Mouse (Mus musculus): ENCODE data around the gene Tmem114. TPM values are rescaled to one million over a fixed set of nuclear protein-coding genes. Genes with fewer than 3 reads are reported as not detected.

Gene Tmem114
- not detected for total RNA-seq (2021)

DNA sequence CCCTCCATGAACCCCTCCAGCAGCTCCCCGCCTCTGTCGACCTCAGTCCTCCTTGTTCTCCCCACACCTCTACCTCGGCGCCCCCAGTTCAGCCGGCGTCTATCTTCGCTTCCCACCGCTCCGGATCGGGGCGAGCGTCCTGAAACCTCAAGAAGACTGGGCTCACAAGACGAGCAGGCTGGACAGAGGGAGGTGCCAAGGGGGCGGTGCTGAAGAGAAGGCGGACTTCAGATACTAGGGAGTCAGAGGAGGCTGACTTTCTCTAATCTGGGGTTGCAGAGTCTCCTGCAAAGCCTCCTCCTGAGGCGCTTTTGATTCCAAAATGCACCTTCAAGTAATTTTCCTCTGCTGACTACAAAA lies at the start of gene Tmem114:
TSS of gene Tmem114 (minus strand) at position 166 of the 360 bp plus-strand sequence.
- DNase-seq = peak; percentile 31

DNA sequence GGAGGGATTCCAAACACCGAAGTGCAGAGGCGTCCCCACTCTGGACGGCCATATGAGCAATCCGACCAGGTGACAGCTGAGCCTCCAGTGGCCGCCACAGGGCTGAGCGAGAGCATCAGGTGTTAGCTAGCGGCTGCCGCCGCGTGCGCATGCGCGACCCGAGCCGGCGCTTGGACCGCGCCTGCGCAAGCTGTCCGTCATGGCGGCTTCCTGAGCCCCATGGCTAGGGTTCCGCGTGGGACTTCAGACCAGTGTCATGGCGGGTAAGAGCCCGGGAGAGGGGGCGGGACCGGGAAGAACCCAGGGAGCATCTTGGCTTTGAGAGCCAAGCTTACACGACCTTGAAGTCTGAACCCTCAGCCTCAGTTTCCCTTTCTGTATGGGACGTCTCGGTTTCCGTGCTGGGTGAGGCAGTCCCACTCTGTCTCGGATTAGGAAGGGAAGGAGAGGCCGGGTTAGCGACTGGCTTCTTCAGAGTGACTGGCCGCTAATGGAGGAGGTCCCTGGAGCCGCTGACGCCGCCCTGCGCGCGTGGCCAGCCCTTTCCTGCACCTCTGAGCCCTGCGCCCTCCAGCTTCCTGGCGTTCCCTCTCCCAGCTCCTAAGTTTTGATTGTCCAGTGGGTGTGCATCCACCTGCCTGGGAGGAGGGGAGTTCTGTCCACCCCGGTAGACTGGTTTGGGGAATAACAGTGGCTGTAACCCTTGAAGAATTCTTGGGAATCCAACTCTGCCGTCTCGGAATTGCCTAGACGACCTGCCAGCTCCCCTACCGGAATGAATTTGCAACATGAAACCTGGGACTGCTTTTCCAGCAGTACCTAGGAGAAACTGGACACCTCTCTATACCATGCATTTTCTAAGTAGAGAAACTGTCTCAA lies 45.9 kb upstream of the Tmem114 start, which contains the start of gene Mettl22:
TSS of gene Mettl22 (plus strand) at position 186 of the 879 bp plus-strand sequence.
- peak; percentile 93 for DNase-seq

DNA sequence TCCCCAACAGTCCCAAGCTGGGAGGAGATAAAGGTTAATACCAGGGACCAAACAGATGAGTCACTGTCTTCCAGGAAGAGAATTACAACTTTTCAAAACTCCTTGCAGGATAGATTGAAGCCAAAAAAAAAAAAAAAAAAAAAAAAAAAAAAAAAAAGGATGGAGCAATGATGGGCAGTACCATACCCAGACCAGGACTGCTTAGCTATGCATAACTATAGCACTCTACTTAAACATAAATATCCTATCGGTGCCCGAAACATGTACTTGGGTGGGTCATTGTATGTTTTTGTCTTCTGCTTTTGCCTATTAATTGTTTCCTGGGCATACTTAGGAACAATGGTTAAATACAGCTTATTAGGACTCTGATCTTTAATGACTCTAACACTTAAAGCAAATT lies 45.2 kb upstream of the Tmem114 start:
- DNase-seq = no peak

DNA sequence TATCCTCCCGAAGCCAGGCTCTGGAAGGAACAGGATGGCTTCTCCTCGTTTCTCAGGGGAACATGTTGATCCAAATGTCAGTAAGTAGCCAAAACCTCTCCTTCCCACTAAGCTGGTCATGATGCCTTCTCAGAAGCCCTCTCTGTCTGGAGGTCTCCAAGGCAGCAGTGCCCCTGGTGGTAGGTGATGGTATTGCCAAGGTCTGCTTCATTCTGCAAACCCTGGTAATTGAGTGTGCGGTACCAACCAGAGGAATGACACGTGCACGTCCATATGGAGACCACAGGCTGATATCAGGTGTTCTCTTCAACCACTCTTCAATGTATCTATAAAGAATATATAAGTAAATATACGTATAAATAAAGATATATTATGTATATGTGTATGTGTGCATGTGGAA lies 34.2 kb upstream of the Tmem114 start:
- peak; percentile 69 for DNase-seq

DNA sequence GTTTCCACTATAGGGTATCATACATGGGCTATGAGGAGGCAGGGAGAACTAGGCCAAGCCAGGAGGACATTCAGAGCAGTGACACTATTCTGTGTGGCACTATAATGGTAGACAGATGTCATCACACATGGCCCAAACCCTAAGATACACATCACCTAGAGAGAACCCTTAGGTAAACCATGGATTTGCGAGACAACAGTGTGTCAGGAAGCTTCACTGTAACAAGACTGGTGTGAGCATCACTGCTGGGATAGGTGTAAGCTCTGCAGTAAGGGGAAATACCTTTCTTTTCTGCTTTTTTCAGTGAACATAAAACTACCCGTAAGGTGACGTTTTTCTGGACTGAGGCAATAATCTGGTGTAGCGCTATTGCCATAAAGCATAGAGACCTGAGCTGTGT lies 33.5 kb upstream of the Tmem114 start:
- no peak for DNase-seq

DNA sequence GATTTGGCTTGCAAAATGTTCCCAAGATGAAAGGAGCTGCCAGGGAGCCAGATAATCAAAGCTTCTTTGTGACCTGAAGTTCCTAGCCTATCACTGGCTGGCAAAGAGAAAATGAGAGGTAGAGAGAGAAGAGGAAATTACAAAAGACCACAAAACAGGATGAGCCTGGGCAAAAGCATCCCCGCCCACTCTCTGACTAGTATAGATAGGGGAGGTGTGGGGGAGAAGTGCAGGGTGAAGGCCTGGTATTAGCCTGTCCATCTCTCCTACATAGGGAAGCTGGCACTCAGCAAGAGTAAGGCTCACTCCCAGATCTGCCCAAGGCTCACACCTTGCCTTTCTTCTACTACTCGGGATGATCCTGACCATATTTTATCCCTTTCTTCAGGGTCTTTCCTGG lies 30.3 kb upstream of the Tmem114 start:
- DNase-seq = no peak

DNA sequence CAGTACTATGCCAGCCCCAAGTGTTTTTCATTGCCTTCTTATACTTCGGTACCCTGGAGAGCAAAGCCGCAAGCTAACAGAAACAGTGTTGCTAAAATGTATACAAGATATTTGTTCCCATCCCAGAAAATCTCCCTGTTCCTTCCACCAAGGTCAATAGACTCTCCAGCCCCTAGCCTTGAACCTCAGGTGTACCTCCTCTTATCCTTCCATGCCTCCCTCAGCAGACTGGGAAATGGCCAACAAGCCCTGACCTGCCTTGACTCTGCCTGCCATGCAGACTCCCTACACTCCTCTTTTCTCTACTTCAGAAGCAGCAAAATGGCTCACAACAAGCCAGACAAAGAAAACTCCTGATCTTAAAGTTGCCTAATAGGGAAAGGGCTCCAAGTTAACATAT lies 28.4 kb upstream of the Tmem114 start:
- no peak for DNase-seq

DNA sequence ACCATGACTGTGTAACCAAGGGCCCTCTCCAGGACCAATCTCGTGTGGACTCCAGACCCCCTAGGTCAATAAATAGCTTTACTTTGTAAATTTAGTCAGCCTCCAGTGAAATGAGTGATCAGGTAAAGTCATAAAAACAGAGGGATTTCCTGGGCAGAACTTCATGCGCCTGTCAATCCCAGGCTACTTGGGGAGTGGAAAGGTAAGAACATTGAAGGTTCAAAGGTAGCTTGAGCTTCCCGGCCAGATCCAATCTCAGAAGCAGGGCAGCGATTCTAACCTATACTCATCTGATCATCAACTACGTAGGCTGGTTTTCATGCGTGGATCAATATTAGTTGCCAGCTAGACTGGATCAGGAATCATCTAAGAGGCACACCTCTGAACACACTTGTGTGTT lies 21.3 kb upstream of the Tmem114 start:
- no peak for DNase-seq

DNA sequence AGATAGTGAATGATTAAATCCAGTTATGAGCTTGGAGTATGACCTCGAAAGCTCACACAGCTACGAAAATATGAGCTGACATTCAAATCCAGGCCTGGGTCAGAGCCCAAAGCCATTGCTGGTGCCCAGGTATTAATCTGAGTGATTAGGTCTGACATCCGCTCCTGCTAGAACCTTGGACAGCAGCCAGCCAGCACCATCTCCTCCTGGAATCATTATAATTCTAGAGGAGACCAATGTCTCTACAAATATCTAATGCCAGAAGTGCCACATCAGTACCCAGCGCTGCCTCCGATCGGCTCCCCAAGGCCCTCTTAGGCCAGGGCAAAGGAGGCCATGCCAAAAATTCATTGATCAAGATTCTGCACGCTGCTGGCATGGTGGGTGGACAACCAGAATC lies 20.0 kb upstream of the Tmem114 start:
- no peak for DNase-seq

DNA sequence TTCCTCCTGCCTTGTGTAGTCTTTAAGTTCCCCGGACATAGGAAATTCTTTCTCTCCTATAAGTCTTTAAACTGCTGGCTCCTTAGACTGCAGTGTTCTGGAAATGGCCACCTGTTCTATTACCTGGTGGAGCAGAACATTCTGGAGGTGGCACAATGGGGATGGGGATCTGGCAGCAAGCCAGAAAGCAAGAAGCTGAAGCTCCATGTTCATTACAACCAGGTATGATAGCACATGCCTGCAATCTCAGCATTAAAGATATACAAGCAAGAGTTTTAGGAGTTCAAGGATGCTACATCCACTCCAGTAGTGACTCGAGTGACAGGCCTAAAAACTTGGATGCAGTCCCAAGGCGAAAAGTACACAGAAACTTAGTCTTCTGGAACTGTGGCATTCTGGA lies 7.7 kb upstream of the Tmem114 start:
- DNase-seq = no peak

DNA sequence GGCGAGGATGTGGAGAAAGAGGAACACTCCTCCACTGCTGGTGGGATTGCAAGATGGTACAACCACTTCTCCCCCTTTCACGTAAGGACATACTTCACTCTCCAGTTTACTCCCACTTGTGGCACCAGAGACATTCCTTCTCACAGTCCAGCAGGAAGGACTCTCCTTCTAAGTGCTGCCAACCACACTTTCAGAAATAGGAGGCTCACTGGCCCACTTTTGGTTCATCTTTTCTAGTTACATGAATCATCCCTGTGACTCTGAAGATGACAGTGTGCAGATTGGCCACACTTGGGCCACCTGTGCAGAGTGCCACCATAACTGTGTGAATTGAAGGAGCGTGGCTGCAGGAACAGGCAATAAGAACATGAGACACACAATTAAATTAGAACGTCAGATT lies 4.6 kb upstream of the Tmem114 start:
- no peak for DNase-seq

DNA sequence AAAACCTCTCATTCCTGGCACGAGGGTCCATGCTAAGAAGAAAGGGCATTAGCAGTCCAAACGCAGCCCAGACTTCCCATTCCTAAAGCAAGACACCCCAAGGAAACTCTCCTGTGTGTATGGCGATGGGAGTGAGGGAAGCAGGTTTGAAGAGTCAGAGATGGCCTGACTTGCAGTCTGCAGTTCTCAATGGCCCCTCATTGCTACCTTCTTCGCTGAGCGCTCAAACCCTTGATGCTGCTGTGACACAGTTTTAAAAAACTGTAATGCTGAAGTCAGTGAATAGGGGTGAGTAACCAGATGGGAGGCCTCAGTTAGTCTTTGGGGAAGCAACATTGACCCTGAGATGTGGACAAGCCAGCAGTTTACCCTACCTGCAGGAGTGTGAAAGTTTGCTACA lies 800 bp upstream of the Tmem114 start:
- no peak for DNase-seq

DNA sequence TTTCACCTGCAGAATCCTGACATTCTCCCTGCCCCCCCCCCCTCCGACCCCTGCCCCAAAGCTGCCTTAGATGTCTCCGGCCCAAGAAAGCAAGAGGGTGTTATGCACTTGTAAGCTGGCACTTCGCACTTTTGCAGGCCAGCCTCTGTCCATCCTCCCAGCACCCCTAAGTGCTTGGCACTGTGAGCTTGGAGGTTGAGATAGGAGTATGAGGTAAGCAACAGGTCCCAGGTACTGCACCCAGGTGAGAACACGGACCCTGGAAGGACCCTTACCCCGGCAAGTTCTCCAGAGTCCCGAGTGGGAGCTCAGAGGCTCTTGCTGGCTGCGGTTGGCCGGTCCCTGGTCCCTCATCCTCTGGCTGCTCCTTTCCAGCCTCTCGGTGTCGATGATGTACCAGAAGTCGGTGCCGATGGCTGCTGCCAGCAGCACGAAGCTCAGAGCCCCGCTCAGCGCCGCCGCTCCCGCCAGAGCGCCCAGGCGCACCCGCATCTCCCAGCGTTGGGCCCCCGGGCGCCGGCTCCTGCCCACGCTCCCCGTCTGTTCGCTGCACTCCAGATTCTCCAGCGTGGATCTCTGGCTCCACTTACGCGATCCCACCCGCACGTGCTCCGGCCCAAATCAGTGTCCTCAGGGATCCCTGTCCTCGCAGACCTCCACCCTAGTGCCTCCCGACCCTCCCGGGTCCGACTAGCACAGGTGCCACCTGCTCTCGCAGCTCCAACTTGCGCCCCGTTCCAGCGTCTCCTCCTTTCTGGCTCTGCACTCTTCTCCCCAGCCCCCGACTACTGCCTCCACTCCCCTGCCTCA lies 570 bp downstream of the Tmem114 start:
- no peak for DNase-seq

DNA sequence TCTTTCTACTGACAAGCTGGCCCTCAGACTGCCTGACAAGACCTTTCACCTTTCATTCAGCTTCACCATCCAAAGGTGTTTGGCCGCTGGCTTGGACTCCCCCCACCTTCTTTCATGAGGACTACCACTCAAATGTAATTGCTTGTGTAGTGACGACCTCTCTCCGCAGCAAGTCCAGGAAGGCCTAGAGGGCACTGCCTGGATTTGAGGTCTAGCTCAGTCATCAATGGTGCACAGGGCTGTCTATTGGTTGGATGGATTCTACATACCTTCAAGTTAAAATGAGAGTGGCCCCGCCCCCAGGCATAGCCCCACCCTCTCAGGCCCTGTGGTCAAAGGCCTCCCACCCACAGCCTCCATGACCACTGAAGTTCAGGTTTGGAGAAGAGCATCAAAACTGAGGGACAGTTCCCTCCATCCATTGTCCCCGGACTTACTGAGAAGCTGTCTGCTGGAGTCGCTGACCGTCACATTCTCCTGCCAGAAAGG lies 1.3 kb downstream of the Tmem114 start:
- DNase-seq = no peak

DNA sequence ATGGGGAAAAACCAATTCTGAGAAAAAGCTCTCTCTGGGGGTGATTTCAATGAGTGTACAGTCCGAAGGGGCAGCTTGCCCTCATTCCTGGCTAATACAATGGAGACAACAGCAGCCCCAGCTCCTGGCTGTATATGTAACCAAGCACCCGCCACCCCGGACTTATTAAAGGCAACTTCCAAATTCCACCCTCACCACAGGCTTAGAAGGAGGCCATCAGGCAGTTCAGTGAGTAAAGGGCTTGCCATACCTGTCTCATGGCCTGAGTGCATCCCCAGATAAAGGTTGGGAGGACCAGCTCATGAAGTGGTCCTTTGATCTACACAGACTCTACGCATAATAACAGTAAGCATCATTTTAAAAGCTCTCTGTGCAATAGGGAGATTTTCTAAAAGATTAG lies 4.1 kb downstream of the Tmem114 start:
- DNase-seq = no peak

DNA sequence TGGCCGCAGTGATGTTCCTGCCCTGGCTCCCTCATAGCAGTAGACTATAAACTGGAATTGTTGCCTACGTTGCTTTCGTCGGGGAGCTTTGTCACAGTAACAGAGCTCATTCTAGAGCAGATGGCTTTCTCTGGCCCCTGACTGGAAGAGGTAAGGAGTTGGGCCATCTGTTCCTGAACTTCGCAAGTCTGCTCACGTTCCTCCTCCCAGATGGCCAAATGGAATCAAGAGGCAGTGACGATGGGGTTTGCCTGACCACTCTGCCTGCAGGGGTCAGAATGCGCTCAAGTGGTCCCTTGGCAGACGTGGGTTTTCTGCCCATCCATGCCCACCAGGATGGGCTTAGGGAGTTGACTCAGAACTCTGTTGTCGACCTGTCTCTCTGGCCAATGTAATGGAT lies 4.6 kb downstream of the Tmem114 start:
- DNase-seq = no peak

DNA sequence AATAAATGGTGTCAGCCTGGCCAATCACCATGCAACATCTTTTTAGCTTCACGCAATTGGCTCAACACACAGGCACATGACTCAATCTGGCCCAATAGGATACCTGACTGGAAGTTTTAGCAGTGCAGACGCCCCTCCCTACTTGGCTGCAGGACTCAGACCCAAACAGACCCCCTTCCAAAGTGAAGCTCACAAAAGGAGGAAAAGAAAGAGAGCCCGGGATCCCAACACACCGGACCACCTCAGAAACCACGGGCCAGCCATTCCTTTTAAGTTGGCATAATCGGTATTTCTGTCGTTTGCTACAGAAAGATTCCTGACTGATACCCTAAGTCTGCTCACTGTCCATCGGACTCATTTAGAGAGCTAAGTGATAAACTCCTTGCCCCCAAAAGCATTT lies 5.3 kb downstream of the Tmem114 start:
- no peak for DNase-seq

DNA sequence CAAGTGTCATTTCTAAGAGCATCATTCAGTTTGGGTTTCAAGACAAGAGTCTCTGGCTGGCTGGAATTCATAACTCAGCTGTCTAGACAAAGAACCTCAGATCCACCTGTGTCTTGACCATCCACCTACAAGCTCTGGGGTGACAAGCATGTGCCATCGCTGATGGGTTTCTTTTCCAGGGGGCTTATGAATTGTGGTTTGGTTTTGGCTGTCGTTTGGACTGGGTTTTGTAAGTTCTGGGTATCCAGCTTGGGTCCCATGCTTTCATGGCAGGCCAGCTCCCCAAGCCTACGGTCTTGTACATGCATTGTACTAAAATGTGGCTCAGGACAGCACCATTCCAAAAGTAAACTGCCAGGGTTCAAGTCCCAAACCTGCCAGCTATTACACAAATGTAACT lies 6.8 kb downstream of the Tmem114 start:
- no peak for DNase-seq

DNA sequence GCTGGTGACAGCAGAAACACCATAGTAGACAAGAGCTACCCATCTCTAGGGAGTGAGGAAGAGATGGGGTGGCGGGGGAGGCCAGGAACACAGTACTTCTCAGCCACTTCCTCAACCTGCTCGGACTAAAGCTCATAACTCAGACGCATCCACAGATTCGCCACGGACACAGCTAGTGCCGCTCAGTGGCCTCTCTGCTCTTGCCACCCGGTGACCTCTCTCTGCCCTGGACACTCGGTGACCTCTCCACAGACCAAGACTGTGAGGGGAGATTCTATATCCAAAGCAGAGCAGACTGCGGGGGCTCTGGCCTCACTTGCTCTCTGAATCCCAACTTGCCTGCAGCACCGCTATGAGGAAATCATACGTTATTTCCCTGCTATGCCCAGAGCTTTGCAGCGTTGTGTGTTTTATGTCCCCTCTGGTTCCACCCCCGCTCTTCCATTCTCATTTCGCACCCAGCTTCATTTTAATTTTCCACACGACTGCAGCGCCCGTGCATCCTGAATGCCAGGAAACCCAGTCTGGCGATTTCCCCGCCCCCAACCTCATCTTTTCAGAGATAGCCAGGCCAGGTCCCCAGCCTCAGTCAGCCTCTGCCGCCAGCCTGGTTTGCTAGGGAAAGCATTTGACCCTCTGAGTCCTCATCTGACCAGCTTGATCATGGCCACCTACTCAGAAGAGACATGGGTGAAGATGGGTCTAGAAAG lies 7.8 kb downstream of the Tmem114 start:
- no peak for DNase-seq

DNA sequence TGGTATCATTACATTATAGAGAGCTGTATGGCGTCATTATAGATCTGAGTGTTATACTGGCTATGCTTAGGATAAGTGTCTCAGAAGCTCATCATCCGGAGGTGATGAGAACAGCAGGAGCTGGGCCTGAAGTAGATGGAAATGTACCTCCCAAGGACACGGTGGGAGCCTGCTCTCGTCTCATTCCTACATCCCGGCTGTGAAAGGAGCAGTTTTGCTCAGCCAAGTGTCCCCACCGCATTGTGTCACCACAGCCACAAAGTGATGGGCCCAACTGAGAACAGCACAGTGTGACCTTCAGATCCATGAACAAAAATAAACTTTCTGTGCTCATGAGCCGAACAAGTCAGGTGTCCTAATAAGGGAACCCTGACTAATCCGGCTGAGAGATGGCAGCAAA lies 8.9 kb downstream of the Tmem114 start:
- no peak for DNase-seq

DNA sequence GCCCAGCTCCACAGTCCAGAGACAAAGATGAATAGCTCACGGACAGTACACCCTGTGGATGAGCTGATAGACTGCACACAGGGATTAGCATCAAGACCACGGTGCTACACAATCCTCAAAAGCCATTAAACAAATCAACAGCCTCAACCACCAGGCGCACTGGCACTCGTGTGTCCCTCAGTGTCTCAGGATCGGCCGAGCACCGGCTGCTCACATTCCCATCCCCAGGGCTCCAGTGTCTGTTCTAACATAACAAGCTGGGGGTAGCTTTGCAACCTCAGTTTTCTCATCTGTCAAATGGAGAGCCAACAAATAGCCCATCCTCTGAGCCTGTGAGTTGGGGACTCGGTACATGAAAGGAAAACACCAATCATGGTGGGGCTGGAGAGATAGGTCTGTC lies 11.5 kb downstream of the Tmem114 start:
- no peak for DNase-seq

DNA sequence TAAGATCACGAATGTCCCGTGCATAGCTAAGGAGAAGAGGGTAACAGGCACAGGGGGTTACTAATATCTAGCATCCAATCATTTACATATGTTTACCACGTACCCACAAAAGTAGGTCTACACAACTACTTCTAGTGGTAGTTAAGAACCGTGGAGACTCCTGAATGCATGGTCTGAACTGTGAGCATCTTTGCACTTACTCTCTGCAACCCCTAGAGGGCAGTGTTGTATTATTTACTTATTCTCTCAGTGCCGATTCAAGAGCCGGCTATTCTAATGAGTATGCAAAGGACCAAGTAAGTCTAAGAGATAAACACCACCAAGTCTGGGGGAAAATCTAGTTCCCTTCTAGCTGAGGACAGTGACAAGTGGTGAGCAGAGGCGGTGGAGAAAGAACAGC lies 12.7 kb downstream of the Tmem114 start:
- no peak for DNase-seq

DNA sequence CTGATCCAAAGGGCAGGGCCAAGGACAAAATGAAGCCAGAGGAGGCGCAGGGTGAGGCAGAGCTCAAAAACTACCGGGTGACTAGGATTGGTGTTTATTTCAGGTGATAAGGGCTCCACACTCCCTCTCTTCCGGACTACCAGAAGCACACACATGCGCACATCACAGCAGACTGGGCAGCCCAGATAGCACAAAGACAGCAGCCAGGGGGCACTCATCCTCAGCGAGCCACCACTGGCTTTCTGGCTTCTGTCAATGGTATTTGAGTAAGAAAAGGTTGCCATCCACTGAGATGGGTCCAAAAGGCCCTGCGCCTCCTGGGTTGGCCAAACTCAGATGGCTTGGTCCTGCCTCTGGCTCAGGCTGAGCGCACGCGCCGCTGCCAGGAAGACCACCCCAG lies 15.7 kb downstream of the Tmem114 start:
- no peak for DNase-seq

All from heart, postnatal 4 days (tissue).